Mouse (Mus musculus) layer of hippocampus, postnatal 36 days (tissue): Measurements from ENCODE around the gene Rps15. TPM values are rescaled to one million over a fixed set of nuclear protein-coding genes. Genes with fewer than 3 reads are reported as not detected.
"Not testable (repeated sequence)": the region's sequence is repeated elsewhere in the genome, so short reads cannot be mapped to it uniquely, and the experiment has no call there.

ENCODE experiments used
- DNase-seq, 2 experiments: peaks; one replicate each; pipeline ENCODE4 v3.0.0; 2022
- total RNA-seq, 2 experiments: library from RNA; stranded (reverse); gene quantifications; 2 replicates each; pipeline ENCODE4 v1.2.3; 2021

The Rps15 gene
- 100 to 1,000 TPM; 755 to 823 TPM for total RNA-seq

DNA sequence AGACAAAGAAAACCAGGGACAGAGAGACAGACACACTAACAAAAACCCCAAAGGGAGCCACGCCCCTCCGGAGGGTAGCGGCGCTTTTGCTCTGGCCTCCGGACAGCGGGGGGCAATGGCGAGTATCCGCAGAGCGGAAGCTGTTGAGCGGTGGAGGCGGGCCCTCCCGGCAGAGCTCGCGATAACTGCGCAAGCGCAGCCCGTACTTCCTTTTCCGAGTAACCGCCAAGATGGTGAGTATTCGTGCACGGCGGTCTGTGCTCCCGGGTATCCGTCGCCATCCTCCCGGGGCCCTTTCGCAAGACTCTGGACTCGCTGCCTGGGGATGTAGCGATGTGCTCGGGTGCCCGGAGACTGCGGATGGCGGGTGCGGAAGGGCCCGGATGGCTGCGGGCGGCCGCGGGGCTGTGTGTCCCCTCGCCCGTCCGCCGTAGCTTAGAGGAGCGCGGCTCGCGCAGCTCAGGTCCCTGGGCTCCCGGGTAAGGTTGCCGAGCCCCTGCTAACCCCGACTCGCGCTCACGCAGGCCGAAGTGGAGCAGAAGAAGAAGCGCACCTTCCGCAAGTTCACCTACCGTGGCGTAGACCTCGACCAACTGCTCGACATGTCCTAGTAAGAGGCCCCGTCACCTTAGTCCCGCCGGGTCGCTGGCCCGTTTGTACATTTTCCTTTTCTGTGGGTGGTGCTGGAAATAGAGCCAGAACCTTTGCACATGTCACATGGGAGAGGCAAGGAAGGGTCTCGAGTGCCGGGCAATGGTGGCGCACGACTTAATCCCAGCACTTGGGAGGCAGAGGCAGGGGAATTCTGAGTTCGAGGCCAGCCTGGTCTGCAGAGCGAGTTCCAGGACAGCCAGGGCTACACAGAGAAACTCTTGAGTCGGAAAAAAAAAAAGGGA, at the start of gene Rps15:
Gene Rps15, plus strand, starts transcription at position 203 of the 896 bp plus-strand sequence.
- DNase-seq = peak; percentile 89 to 92

DNA sequence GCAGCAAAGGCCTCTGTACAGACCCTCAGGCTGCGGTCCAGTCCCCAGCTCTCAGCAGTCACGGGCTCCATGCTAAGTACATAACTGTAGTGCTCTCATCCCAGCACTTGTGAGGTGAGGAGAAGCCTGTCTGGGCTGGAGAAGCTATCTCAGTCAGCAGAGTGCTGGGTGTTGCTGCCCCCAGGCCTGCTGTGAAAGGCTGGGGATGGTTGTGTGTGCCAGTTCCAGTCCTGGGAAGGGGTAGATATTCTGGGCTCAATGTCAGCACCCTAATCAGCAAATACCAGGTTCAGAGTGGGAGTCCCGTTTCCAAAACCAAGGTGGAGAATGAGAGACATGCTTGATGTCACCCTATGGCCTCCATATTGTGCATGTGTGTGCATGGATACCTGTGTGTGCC, 49.6 kb upstream of the Rps15 start:
- no peak for DNase-seq

DNA sequence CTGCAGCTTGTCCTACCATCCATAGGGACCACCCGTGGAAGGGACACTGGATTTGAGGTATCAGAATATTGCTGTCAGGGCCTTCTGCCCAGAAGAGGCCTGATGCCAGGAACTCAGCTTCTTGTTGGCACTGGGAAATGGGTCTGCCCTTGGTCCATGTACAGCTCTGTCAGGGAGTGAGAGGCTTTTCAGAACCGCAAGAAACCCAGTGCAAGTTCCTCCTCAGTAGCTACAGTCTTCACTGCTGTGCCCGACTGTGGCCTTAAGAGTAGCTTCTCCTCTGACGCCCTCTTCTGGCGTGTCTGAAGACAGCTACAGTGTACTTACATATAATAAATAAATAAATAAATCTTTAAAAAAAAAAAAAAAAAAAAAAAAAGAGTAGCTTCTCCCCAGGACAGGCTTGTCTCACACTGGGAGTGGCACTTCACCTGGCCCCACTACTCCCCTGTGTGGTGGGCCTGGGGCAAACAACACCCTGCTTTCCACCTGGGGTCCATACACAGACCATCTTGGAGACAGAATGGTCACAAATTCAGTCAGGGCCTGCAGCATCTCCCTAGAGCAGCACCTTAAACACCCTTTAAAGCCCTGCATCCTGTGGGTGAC, 47.4 kb upstream of the Rps15 start:
- no peak for DNase-seq

DNA sequence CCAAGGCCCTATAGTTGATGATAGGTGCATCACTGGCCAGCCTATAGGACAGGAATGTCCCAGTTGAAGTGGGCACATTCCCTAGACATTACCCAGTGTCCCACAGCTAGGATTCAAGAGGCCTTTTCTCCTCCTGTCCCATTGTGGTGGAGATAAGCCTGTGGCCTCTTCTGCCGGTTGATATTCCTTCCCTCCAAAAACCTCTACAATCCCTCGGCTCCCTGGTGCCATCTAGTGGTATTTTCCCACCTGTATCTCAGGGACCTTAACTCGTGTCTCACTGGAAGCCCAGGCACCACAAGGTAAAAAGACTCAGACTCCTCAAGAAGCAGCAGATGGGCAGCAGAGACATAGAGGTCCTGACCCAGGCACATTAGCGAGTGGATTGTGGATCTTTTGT, 46.7 kb upstream of the Rps15 start:
- peak; percentile 66 to 79 for DNase-seq

DNA sequence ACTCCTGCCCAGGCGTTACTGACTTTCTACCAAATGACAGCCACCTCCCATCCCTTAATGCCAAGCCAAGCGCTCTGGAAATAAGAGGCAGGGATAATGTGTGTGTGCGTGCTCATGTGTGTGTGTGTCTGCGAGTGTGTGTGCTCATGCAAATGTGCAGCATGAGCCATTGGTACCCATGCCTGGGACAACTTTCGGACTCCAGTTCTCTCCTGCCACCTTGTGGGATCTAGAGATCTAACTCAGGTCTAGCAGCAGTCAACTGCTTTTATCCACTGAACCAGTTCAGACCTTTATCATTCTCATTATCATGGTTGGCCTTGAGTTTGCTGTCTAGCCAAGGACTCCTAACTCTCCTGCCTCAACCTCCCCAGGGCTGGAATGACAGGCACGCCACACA, 44.4 kb upstream of the Rps15 start:
- no peak for DNase-seq

DNA sequence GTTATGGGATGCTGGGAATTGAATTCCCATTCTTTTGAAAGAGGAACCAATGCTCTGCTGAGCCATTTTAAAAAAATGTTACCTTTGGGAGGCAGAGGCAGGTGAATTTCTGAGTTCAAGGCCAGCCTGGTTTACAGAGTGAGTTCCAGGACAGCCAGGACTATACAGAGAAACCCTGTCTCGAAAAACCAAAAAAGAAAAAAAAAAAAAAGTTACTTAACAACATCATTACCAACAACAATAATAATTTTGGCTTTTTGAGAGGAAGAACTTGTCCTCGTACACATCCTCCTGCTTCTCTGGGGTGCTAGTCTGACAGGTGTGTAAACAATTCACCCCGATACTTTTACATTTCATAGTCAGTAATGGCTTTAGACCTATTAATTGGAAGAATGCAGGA, 43.8 kb upstream of the Rps15 start:
- DNase-seq = not testable (repeated sequence)

DNA sequence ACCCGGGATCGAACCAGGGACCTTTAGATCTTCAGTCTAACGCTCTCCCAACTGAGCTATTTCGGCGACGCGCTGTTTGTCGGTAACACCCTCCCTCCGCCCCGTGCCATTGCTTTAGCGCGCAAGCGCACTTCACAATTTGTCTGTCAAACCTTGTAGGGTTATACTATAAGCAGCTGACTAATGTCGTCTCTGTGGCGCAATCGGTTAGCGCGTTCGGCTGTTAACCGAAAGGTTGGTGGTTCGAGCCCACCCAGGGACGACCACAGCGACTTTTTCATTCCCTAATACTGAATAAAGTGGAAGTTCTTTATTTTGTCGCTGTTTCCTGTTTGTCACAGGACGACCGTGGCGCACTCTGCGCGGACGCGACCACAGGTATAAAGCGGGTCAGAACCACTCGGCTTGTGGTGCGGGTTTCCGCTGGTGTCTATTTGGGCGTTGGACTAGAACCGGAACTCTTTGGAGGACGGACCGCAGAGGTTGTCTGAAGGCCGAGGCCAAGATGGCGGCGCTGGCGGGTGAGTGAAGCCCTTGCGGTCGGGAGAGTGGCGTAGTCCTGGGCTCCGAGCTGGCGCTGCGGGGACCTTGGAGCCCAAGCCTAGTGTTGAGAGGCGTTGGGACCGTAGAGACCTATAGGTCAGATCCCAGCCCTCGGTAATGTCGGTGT, 43.1 kb upstream of the Rps15 start, which contains the start of gene Ndufs7:
Gene Ndufs7, plus strand, starts transcription at position 151 of the 670 bp plus-strand sequence.
- DNase-seq = peak; percentile 95 to 97

DNA sequence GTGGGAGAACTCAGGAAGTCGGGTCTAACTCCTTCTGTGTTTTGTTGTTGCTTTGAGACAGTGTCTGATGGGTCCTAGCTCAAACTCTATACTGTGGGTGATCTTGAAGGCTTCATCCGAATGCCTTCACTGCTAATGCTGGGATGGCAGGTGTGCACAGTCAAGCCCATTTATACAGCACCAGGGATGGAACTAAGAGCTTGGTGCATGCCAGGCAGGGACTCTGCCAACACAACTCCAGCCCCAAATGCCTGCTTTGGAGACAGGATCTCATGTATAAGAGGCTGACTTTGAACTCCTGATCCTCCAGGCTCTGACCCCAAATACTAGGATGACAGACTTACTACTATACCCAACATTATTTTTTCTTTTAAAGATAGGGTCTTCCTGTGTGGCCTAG, 42.2 kb upstream of the Rps15 start:
- DNase-seq = no peak

DNA sequence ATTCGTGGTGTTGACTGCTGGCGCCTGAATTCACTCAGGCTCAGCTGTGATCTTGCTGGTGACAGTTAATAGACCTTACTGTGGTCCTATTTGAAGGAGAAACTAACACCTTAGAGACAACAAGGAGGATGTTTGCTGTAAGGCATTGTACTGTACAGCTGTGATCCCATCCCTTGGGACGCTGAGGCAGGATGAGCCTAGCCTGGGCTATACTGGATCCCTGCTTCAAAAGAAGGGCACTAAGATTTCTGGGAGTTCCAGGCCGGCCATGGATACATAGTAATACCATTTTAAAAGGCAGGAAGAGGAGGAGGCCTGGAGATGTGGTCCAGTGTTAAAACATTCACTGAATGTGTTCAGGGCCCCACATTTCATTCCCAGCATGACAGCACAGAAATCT, 41.7 kb upstream of the Rps15 start:
- DNase-seq = no peak

DNA sequence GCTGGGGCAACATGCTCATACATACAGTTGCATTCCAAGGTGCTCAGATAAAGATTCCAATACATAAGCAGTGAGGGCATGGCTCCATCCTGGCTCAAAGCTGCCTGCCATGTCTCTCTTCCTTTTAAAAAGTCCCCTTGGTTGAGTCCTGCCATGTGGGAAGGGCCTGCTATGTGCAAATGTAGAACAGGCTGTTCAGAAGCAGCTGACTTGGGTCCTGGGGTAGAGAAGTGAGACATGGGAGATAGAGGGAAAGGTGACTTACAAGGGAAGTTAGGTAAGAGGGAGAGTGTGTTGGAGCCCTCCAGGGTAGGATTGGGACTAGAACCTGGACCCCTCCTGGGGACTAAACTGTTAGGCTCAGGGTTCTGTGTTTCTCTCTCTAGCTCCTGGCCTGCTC, 40.2 kb upstream of the Rps15 start:
- no peak for DNase-seq

DNA sequence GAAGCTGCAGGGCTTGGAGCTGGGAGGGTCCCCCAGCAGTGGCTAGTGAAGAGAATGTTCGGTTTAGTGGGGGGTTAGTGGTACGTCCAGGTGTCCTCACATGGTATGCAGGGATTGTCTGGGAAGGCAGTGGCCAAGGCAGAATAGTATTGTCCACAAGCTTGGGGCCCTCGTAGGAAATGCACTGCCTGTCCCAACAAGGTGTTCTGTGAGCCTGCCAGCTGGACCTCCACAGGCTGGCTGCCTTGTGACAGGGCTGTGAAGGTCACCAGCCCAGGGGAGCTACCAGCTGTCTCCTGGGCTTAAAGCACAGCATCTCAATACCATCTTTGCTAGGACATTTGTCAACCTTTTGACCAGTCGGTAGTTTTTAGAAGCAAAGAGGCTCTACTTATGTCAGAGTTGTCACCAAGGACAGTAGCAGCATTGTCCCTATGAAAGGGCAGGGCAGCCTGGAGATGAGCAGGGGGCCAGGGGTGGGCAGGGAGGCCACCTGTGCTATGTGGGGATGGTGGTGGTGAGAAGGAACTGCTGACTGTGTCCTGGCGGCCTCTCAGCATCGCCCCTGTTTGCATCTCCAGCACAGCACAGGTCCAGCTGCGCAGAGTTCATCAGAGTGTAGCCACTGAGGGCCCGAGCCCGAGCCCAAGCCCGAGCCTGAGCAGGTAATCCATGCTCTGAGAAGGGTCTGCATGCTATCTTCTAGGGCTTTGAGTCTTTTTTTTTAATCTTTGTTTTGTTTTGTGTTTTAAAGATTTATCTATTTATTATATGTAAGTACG, 39.6 kb upstream of the Rps15 start:
- no peak for DNase-seq

DNA sequence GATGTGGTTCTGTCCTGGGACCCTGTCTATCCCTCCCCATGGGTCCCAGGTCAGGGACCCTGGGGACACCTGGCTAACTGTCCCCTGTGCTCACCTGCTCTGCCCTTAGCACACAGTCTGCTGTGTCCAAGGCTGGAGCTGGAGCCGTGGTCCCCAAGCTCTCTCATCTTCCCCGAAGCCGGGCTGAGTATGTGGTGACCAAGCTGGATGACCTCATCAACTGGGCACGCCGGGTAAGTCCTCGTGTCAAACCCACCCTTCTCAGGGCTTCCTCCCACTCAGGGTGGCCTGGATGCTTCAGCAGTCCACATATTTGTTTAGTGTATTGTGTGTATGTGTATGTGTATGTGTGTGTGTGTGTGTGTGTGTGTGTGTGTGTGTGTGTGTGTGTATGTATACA, 38.7 kb upstream of the Rps15 start:
- DNase-seq = no peak

DNA sequence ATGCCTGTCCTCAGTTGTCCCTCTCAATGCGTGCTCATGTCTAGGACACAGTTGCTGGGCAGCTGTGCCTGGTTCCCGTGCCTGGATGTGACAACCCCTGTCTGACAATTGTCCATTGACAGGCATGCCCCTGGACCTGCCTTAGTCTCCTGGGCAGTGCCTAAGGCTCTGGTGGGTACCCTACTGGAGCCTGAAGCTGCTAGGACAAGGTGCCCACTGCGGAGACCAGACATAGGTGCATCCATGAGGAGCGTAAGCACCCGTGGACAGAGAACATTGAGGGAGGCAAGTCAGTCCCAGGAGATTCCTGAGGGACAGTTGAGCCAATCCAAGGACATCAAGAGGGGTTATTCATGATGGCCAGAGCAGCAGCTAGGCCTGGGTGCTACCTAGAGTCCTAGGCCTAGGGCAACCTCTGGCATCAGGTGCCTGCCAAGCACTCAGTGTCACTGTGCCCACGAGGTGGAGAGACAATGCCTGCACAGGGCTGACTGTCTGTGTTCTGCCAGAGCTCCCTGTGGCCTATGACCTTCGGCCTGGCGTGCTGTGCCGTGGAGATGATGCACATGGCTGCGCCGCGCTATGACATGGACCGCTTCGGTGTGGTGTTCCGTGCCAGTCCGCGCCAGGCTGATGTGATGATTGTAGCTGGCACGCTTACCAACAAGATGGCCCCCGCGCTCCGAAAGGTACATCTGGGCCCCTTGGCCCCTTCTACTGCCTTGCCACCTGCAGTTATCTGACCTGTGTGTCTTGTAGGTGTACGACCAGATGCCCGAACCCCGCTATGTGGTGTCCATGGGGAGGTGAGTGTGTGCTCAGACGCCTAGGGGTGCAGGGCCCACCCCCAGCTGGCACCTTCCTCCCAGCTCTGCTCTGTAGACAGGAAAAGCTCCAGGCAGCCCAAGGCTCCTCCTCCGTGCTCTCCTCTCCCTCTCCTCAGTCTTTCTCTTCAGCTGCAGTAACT, 37.6 kb upstream of the Rps15 start:
- DNase-seq = no peak

DNA sequence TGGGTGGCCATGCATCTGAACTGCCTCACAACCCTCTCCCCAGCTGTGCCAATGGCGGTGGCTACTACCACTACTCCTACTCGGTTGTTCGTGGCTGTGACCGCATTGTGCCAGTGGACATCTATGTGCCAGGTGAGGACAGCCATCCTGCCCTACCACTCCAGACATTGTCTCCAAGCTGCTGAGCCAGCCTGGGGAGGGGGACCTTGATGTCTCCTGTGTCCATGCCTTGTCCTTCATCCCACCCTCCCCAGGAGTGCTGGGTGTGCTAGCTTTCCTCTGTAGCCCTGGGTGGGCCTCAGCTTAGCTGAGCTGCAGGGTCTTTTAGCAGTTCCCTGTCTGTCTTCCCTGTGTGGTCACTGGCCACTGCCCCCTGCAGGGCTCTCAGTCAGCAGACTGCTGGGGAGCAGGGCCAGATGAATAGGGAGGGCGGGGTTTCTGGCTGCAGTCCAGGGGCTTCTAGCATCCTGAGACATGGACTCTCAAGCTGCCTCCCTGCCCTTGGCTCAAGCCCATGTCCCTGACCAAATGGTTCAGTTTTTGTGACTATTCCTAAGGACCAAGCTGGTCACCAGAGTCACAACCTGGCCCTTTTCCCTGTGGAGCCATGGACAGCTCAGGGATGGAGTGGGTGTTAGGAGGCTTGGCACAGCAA, 36.2 kb upstream of the Rps15 start:
- DNase-seq = no peak

DNA sequence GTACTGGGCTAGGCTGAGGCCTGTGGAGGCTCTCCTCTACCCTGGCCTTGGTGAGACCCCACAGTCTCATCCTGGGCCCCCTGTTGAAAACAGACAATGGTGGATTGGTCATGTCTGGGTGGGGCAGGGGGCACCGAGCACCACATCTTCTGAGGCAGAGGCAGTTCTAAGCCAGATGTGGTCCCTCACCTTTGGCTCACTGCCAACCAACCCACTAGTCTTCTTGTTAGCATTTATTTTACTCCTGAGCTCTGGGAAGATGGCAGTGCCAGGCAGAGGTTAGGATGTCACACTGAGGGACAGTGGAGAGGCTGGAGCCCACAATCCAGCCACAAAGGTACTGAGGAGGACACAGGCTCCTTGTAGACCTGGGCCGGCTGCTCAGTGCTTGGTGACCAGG, 34.3 kb upstream of the Rps15 start:
- no peak for DNase-seq

DNA sequence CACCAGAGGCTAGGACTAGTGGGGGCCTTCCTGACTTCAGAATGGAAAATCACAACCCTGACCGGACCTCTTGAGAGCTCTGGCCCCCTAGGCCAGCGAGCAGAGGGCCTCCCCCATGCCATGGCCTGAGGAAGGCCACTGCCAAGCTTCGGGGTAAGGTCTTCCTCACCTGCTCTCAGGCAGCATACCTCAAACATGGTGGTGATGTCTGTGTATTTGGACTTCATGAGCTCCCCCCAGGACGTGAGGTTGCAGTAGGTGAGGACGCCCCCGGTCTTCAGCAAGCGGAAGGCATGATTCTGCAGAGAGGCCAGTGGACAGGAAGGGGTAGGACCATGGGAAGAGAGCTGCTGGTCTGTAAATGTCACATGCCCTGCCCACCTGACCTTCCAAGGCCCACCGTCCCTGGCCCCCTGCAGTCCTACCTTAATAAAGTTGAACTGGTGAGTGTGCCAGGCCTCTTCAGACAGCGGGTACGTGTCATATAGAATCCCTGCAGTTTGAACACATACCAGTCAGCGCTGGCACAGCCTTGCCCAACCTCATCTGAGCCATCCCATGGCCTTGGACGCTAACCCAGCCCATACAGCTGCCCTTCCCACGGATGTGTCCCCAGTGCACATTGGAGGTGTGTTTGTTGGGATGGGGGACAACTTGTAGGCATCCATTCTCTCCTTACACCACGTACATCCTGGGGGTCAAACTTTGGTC, 33.3 kb upstream of the Rps15 start:
- no peak for DNase-seq

DNA sequence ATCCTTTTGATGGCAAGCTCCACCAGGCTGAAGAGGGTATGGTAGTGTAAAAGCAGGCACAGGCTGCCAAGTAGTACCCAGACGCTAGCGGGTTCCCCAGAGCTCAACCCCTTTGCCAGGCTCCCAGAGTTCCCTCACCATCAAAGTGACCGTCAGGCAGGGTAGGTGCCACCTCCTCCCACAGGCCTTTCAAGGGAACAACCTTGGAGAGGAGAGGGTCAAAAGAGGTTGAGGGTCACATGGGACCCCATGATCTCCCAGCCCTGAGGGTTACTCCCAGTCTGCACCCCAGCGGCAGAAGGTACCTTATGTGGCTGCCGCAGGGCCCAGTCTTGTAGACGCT, 32.8 kb upstream of the Rps15 start:
- no peak for DNase-seq

DNA sequence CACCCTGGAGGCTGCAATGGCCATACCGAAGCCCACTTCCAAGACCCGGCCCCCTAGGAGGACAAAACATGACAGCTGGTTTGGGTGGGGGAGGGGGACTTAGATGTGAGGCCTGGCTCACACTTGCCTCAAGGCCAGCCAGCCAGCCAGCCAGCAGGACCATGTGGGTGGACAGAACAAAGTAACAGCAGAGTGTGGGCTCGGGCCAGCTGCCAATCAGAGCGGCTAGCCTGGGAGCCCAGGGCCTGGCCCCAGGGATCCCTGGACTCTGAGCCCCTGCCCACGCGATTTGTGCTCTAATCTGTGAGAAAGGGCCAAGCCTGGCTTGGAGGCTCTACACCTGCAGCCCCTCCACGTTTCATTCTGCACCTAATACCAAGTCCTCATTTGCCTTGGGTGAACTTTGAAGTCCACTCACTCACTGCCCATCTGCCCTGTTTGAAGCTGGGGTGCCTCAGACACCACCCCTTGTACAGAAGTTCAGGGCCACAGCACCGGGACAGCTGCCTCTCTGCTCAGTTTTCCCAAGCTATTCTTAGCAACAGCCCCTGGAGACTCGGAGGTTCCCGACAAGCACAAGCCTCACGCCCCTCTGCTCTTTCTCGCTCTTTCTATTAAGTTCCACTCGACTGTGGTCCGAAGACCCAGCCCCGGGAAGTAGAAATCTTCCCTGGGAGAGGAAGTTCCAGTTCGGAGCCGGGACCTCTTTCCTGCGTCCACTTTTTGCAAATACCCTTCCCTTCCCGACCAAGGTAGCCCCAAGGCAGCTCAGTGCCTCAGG, 32.2 kb upstream of the Rps15 start:
- DNase-seq = peak; percentile 56 to 74
